Mouse (Mus musculus) retina, postnatal 7 days (tissue): ENCODE measurements at regions not wholly inside any gene's neighbourhood (a gene's known extent, or its start where the extent isn't known, plus 50 kb on each side); places are given as distances from the start of the nearest gene placed in this dataset.

Experiments used
- DNase-seq: peaks from one replicate; pipeline ENCODE4 v3.0.0-alpha.2; 2012; ENCODE audit warnings: low read depth, low spot score

DNA sequence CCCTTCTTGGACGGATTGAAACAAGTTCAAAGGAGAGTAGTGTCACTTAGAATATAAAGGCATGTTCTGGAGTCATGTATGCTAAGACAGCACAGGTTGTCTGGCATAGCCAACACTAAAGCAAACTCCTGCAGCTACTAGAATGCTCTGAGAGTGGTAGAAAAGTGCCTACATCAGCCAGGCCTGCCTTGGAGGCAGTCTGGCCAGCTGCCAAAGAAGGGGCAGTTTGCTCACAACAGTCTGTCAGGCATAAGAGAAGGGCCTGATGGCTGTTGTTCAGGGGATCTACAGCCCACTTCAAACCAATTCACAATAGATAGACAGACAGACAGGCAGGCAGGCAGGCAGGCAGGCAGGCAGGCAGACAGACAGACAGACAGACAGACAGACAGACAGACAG lies 136.5 kb upstream of the Dap start:
- no peak for DNase-seq

DNA sequence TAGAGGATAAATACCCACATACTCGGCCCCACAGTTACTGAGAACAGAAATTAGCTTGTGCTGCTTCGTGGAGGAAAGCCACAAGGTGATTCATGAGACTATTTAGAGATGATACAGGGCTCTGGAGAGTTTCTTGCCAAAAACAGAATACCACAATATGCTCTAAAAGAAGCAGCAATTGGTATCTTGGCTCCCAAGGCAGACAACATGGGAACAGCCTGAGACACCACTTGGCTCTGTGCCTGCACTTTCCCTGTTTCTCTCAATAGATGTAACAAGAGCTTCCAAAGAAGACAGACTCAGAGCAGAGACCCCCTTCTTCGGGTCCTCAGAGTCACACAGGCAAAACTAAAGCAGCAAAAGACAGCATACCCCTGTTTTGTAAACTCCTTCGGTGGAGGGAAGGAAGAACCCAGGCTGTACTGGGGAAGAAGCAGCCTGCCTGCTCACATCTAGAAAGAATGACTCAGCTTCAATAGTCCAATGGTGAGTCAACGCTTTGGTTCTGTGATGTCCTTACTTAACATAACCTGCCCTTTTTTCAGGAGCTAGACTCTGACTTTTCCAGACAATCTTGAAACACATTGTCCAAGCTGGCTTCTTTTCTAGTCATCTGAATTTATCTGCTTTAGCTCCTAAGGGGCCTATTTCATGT lies 132.1 kb upstream of the Dap start:
- DNase-seq: no peak

- DNase-seq: no peak
These were observed 127.9 kb upstream of the Dap start for GRCm38 (mm10) chr15:31096206-31096605.

DNA sequence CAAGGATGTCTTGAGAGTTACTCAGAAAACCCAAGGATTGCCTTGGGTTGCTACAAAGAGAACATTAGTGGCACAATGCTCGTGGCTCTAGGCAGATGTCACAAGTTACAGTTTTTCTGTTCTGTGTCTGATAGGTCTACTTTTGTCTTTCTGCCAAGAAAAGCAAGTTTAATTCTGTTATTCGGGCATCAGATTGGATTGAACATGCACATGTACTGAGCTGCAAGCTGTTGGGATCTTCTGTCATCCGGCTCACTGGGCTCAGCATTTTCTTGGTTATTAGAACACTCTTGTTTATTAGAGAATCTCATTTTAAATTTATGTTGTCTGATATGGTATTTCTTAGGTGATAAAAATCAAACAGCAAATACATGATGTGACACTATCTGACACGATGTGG lies 126.8 kb upstream of the Dap start:
- DNase-seq: no peak

DNA sequence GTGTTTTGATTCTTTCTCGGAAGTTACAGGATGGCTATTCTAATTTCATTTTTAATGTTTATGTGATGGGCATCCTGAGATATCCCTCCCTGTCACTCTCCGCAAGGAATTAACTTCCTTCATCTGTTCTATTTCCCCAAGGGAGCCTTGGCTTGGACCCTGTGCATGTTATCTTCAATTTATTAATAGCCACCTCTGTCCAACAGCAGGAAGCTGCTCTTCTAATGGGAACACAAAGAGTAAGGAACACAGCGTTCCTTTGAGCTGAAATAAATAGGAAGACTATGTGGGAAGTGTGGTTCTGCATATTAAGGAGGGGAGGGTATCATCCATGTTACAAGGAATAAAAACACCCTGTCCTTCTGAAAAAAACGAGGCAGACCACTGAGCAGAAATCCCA lies 119.4 kb upstream of the Dap start:
- no peak for DNase-seq

- DNase-seq: no peak
These were observed 117.2 kb upstream of the Dap start for GRCm38 (mm10) chr15:31106907-31107306.

GRCm38 (mm10) chr15:31113216-31113615 lies 110.9 kb upstream of the Dap start:
- DNase-seq: no peak

DNA sequence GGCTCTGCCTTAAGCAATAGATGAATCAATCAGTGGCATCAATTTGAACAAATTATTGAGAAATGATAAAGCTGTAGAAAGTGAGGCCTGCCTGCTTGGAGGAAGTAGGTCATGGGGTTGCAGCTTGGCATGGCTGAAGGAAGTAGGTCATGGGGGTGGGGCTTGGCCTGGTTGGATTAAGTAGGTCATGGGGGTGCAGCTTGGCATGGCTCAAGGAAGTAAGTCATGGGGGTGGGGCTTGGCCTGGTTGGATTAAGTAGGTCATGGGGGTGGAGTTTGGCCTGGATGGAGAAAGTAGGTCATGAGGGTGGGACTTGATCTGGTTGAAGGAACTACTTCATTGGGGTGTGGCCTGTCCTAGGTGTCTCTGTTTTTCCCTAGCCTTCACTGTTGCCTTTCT lies 106.8 kb upstream of the Dap start:
- DNase-seq: peak; percentile 29

DNA sequence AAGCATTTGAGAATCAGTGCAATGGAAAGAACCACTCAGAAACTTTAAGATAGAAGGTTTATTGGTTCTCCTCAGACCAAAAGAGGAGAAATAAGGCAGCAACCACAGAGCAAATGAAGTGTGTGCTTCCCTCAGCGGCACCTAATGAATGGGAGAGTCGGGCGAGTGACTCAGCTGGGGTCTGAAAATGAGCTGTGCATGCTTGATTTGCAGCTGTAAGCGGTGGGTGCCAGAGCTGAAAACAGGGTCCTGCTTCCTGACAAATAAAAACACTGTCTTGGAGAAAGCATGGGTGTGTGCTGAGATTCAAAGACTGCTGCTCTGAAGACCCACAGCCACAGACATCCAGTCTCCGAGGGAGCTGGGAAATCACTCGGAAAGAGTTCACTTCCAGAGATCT lies 104.0 kb upstream of the Dap start:
- no peak for DNase-seq

- no peak for DNase-seq
These were observed 98.3 kb upstream of the Dap start for GRCm38 (mm10) chr15:31125784-31126183.

DNA sequence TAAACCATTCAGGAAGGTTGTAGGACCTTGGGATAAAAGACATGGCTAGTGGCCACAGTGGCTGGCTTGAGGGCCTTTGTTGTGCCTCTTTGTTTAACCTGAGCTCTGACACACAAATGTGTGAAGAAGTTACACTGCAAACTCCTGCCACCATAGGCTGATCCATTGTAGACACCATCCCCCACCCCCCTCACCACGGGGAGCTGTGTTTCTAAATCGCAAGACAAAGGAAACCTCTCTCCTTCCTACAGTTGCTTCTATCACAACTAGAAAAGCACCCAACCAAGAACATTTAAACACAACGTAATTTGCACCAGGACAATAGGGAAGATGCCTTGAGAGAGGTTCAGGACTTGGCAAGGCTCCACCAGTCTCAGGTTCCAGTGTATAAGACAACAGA lies 97.1 kb upstream of the Dap start:
- DNase-seq: no peak

GRCm38 (mm10) chr15:31134891-31135290 lies 89.2 kb upstream of the Dap start:
- DNase-seq: no peak

DNA sequence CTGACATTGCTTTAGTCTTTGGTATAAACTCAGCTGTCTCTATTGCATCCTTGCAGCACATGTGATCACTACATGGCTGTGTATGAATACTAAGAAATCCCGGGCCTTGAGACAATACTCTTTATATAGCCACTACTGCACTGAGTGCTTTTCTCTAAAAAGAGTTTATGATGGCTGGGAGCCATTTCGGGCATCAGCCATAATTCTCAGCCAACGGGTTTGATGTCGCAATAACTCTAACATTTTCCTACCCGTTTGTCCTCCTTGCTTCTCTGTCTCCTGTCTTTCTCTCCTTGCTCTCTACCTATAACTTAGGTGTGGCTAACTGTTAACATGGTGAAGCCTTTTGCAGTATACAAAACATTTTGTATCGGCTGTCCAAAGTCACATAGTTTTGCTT lies 85.5 kb upstream of the Dap start:
- DNase-seq: no peak

DNA sequence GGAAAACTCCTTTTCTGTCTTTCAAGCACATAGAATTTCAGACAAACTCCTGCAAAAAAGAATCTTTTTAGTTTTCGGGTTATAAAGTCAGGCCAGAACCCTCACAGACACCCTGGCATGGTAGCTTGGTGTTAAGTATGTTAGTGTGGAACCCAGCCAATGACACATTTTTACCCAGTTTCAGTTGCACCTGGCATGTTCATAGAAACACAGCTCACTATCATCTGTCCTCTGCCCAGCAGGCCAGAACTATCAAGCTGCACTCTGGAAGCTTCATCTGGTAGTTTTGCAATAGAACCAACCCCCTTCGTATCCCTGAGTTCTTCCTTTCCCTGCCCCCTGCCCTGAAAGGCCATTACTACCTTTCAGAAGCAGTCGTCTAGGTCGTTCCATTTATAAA lies 82.4 kb upstream of the Dap start:
- DNase-seq: no peak

DNA sequence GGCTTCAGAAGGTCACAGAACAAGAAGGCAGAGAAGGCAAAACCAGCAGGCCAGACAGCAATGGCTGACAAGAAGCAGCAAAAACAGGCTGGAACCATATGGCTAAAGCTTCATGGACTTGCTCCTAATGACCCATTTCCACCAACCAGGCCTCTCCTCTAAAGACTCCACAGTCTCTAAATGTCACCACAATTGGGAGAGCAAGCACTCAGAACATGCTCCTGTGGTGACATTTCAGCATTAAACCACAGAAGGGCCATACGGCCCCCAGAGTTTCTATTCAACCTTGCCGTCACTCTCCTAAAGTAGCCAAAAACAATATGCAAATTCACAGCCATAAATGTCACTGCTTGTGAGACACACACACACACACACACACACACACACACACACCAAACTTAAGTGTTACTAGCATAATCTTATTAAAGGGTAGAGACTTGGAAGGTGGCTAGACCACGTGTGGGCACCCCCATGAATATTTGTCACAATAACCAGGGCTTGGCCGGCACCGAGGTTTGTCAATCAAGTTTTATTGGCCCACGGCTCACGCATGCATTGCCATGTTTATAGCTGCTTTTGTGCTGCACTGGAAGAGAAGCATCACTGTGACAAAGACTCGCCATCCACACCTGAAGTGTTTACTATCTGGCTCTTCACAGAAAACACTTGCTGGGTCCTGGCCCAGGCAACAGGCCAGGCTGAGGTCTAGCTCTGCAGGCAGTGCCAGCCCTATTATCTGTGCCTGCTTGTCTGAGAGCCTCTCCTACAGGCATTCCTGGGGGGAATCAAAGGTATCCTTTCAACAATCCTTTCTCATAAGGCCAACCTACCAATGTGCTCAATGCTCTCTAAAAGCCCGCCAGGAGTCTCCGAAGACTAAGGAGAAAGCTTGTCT lies 75.6 kb upstream of the Dap start:
- DNase-seq: no peak

- DNase-seq: no peak
These were observed 74.3 kb upstream of the Dap start for GRCm38 (mm10) chr15:31149855-31150254.

DNA sequence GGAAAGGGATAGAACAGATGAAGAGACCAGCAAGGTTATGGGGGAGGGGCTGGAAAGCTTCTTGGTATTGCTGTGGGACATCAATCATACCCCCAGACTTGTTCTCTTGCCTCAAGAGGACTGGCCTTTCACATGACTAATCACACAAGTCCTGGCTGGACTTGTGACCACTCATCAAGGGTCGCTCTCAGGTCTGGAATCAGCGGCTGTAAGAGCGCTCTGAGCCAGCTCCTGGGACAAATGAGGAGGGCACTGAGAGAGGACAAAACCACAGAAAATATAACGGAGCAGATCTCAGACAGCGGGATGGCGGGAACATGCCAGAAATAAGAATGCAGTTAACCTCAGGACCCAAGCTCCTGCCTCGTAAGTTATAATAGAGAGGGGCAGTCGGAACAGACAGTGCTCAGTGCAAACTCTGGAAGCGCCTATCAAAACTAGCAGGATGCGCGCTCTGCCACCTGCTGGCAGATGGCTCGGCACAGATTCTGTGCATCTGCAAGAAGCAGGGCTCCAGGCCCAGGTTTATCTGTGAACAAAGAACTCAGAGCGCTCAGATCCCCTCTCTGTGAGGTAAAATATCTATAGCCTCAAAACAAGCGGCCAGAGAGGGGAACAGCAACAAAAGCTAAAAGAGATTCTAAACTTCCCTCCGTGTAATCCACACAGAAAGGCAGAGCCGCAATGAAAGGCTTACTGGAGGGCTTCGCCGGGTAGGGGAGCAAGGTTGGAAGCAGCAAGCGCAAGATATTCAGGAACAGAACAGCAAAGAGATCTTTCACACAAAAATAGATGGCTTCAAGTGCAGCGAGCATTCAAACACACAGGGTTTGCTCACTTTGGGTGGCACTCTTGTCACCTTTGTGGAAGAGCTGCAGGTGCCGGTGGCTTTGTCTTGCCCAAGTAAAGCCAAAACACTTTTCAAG lies 73.3 kb upstream of the Dap start:
- peak; percentile 36 for DNase-seq

DNA sequence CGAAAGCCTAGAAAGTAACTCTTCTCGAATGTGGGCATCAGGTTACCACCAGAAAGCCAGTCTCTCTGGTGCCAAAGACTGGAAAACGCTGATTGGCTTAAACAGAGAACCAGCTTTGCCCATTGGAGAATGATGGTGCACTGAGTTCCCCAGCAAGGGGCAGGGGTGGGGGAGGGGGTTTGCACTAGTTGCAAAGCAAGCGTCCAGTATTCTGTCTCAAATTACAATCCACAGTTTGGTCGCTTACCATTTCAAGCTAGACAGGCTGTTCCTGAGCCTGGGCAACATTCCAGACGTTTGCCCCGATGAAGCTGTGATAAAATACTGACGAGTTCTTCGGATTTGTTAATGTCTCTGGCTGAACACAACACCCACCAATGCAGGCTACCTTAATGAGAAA lies 69.0 kb upstream of the Dap start:
- DNase-seq: no peak

- no peak for DNase-seq
These were observed 57.5 kb upstream of the Dap start for GRCm38 (mm10) chr15:31166543-31167105.

GRCm38 (mm10) chr15:31167506-31167905 lies 56.6 kb upstream of the Dap start:
- DNase-seq: no peak

GRCm38 (mm10) chr15:31168191-31168590 lies 55.9 kb upstream of the Dap start:
- no peak for DNase-seq
